Mouse (Mus musculus): Measurements from ENCODE around the gene Fgfr2. TPM values are rescaled to one million over a fixed set of nuclear protein-coding genes. Genes with fewer than 3 reads are reported as not detected.

Gene Fgfr2
- polyA plus RNA-seq, 1 experiment from 2014 or later = 18.5 TPM

- Histone ChIP-seq H3K4me2 (no peak overlapping the region), H3K9ac (no peak overlapping the region), H3K27me3 (replicated peaks) (no peaks in the 10 kb centered on the region), H3K36me3 (peaks cover 76% of the 10 kb centered on the region), H3K4me1 (peaks cover 26% of the 10 kb centered on the region), H3K27ac (no peak overlapping the region), H3K4me3 (no peak overlapping the region), H3K9me3 (replicated peaks) (no peaks in the 10 kb centered on the region)
- 69% methylated on average over 3 of the region's 3 CpGs for WGBS (ENCODE audit: insufficient replicate concordance)
- no peak for ATAC-seq
Observed at GRCm38 (mm10) chr7:132559138-132559766, 563.9 kb downstream of the Fgfr2 start.

- Histone ChIP-seq H3K36me3 (peaks cover 66% of the 10 kb centered on the region), H3K9ac (no peak overlapping the region), H3K4me2 (peak overlapping the region; percentile 27), H3K27me3 (replicated peaks) (no peaks in the 10 kb centered on the region), H3K4me1 (peaks cover 26% of the 10 kb centered on the region), H3K4me3 (no peak overlapping the region), H3K27ac (peak overlapping the region; percentile 49; the same call in 1 of the 2 replicates), H3K9me3 (replicated peaks) (no peaks in the 10 kb centered on the region)
- 43% methylated on average over 7 of the region's 7 CpGs for WGBS (ENCODE audit: insufficient replicate concordance)
- peak; percentile 89 for ATAC-seq
Observed at GRCm38 (mm10) chr7:132558141-132558736, 564.9 kb downstream of the Fgfr2 start.

DNA sequence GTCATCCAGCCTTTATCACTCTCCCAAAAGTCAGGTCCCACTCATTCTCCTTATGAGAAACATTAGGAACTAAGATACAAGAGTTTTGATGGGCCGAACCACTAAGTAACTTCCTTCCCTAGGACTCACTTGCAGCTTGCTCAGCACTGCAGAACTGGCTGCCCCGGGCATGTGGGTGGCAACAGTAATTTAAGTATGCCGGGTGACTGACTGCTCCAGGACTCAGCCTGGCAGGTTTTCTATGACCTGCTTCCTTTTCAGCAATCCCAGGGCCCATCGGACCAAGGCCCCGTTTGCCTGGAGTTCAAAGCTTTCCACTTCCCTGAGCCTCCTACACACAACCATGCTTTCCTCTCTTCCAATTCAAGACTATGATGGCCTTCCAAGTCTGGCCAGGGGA, 566.6 kb downstream of the Fgfr2 start:
- Histone ChIP-seq H3K27ac (0 out of 2 replicates have a peak overlapping the region, but pooled peaks have one; percentile 11), H3K36me3 (peaks cover 49% of the 10 kb centered on the region), H3K9ac (no peak overlapping the region), H3K4me1 (peaks cover 26% of the 10 kb centered on the region), H3K27me3 (replicated peaks) (no peaks in the 10 kb centered on the region; the same call in 1 of the 2 replicates), H3K4me3 (no peak overlapping the region), H3K4me2 (no peak overlapping the region), H3K9me3 (replicated peaks) (no peaks in the 10 kb centered on the region)
- WGBS (ENCODE audit: insufficient replicate concordance) = 71% methylated on average over 5 of the region's 5 CpGs
- ATAC-seq = no peak

DNA sequence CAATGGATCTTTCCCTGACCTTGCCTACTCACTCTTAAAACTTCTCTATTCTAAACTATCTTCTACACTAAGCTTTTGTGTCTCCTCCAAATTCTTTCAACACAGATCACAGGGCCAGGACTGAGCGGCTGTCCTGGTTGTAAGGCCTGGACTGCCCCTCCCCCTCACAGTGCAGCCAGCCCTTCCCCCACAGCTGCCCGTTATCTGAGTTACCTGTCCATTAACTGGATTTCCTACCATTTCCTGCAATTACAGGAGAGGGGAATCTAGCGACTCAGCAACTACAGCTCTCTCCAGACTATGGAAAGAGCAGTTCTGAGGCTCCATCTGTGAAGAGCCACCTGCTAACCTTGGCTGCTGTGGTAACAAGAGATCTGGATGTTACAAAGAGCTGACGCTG, 567.2 kb downstream of the Fgfr2 start:
- H3K27me3 ChIP-seq (replicated peaks) = no peaks in the 10 kb centered on the region; the same call in 1 of the 2 replicates
- H3K4me2 ChIP-seq = no peak overlapping the region
- H3K9me3 ChIP-seq (replicated peaks) = no peaks in the 10 kb centered on the region
- peaks cover 33% of the 10 kb centered on the region for H3K4me1 ChIP-seq
- H3K9ac ChIP-seq = no peak overlapping the region
- ATAC-seq = no peak
- peaks cover 42% of the 10 kb centered on the region for H3K36me3 ChIP-seq
- no peak overlapping the region for H3K4me3 ChIP-seq
- 40% methylated on average over 4 of the region's 4 CpGs for WGBS (ENCODE audit: insufficient replicate concordance)
- no peak overlapping the region for H3K27ac ChIP-seq

DNA sequence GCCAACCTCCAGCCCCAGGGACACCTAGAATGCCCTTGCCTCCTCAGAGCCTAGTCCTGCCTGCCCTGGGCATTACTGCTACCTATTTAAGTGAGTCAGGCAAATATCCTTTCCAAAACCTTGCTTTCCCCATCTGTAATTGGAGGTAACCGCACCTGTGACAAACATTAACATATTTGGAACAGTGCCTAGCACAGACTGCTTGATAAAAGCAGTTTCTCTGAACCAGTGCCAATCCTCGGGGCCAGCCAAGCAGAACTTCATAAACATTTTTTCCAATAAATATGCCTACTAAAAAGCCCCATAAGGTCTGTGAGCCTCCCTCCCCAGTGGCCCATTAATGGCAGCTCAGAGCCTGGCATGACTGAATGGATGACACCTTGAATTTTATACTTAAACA, 569.1 kb downstream of the Fgfr2 start:
- Histone ChIP-seq H3K4me1 (peaks cover 26% of the 10 kb centered on the region), H3K36me3 (peaks cover 24% of the 10 kb centered on the region), H3K9me3 (replicated peaks) (no peaks in the 10 kb centered on the region), H3K4me3 (no peak overlapping the region), H3K4me2 (no peak overlapping the region), H3K9ac (no peak overlapping the region), H3K27me3 (replicated peaks) (no peaks in the 10 kb centered on the region; the same call in 1 of the 2 replicates), H3K27ac (no peak overlapping the region)
- ATAC-seq = no peak
- WGBS (ENCODE audit: insufficient replicate concordance) = 68% methylated on average over 2 of the region's 2 CpGs

GRCm38 (mm10) chr7:132551351-132552126, 571.6 kb downstream of the Fgfr2 start:
- peak overlapping the region; percentile 90 for H3K4me2 ChIP-seq
- peaks cover 10% of the 10 kb centered on the region; the same call in 1 of the 2 replicates for H3K27me3 ChIP-seq (replicated peaks)
- WGBS (ENCODE audit: insufficient replicate concordance) = 1% methylated on average over 27 of the region's 27 CpGs
- H3K36me3 ChIP-seq = peaks cover 1% of the 10 kb centered on the region
- peaks cover 12% of the 10 kb centered on the region for H3K4me1 ChIP-seq
- H3K4me3 ChIP-seq = peak overlapping the region; percentile 62
- peak overlapping the region; percentile 66 for H3K27ac ChIP-seq
- H3K9ac ChIP-seq = peak overlapping the region; percentile 71
- peak; percentile 96 for ATAC-seq
- no peaks in the 10 kb centered on the region for H3K9me3 ChIP-seq (replicated peaks)

DNA sequence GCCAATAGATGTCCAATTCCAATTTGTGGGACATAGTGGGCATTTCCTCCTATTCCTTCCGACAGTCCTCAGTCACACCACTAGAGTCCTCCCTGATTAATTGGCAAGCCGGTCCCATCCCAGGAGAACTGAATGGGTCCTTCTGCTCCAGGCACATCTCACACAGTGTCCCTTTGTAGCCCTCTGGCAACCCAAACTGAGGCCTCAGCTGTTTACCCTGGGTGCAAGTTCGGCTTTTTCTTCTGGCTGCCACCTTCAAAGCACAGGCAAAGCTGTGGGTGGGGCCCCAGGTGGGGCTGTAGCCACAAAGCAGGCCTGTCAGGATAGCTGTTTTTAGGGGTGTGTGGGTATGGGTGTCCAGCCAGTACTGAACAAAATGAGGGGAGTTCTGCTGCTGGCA, 576.0 kb downstream of the Fgfr2 start:
- no peak for ATAC-seq
- WGBS (ENCODE audit: insufficient replicate concordance) = 63% methylated on average over 3 of the region's 3 CpGs

DNA sequence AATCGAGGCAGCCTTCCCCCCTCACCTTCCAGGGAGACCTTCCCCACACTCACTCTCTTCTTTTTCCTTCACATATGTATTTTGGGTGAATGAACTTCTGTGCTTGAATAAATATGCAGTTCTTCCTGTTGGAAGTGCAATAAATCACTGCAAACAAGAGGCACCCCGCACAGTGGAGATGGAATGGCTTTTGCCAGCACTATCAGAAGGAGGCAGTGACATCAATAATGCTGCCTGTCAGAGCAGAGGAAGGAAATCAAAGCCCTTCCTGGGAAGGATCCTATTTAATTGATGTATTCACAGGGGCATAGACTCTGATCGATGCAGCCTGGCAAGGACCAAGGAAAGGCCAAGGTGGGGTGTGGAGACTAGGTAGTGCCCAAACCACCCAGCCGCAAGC, 580.7 kb downstream of the Fgfr2 start:
- H3K36me3 ChIP-seq = no peaks in the 10 kb centered on the region
- peaks cover 19% of the 10 kb centered on the region for H3K27me3 ChIP-seq (replicated peaks)
- no peaks in the 10 kb centered on the region for H3K4me1 ChIP-seq
- H3K27ac ChIP-seq = no peak overlapping the region
- WGBS (ENCODE audit: insufficient replicate concordance) = 66% methylated on average over 4 of the region's 4 CpGs
- no peak for ATAC-seq
- H3K4me2 ChIP-seq = no peak overlapping the region
- no peaks in the 10 kb centered on the region for H3K9me3 ChIP-seq (replicated peaks)
- no peak overlapping the region for H3K9ac ChIP-seq
- H3K4me3 ChIP-seq = no peak overlapping the region

More for the DNA sequence above, 576.0 kb downstream of the Fgfr2 start:
- Histone ChIP-seq H3K9me3 (replicated peaks) (no peaks in the 10 kb centered on the region), H3K4me1 (peaks cover 7% of the 10 kb centered on the region), H3K27ac (no peak overlapping the region), H3K9ac (no peak overlapping the region), H3K36me3 (no peaks in the 10 kb centered on the region), H3K4me3 (no peak overlapping the region), H3K27me3 (replicated peaks) (peaks cover 21% of the 10 kb centered on the region; the same call in 1 of the 2 replicates), H3K4me2 (no peak overlapping the region)

- Histone ChIP-seq H3K4me3 (no peak overlapping the region), H3K9ac (no peak overlapping the region), H3K36me3 (no peaks in the 10 kb centered on the region), H3K27ac (no peak overlapping the region), H3K4me1 (no peaks in the 10 kb centered on the region), H3K27me3 (replicated peaks) (peaks cover 11% of the 10 kb centered on the region), H3K4me2 (no peak overlapping the region), H3K9me3 (replicated peaks) (no peaks in the 10 kb centered on the region)
- 32% methylated on average over 3 of the region's 3 CpGs for WGBS (ENCODE audit: insufficient replicate concordance)
- no peak for ATAC-seq
Observed at GRCm38 (mm10) chr7:132541566-132541965, 581.6 kb downstream of the Fgfr2 start.

GRCm38 (mm10) chr7:132540597-132540996, 582.6 kb downstream of the Fgfr2 start:
- H3K4me2 ChIP-seq = no peak overlapping the region

GRCm38 (mm10) chr7:132529206-132529605, 593.9 kb downstream of the Fgfr2 start:
- 52% methylated on average over 3 of the region's 3 CpGs for WGBS (ENCODE audit: insufficient replicate concordance)
- no peak for ATAC-seq

More at GRCm38 (mm10) chr7:132540597-132540996, 582.6 kb downstream of the Fgfr2 start:
- Histone ChIP-seq H3K9ac (no peak overlapping the region), H3K27me3 (replicated peaks) (peaks cover 5% of the 10 kb centered on the region), H3K36me3 (no peaks in the 10 kb centered on the region), H3K27ac (no peak overlapping the region), H3K9me3 (replicated peaks) (no peaks in the 10 kb centered on the region), H3K4me1 (no peaks in the 10 kb centered on the region), H3K4me3 (no peak overlapping the region)
- ATAC-seq = no peak
- 67% methylated on average over 4 of the region's 4 CpGs for WGBS (ENCODE audit: insufficient replicate concordance)

More at GRCm38 (mm10) chr7:132529206-132529605, 593.9 kb downstream of the Fgfr2 start:
- H3K4me2 ChIP-seq = no peak overlapping the region
- H3K4me3 ChIP-seq = no peak overlapping the region
- no peak overlapping the region for H3K9ac ChIP-seq
- peaks cover 20% of the 10 kb centered on the region; the same call in 1 of the 2 replicates for H3K27me3 ChIP-seq (replicated peaks)
- H3K36me3 ChIP-seq = no peaks in the 10 kb centered on the region
- no peak overlapping the region for H3K27ac ChIP-seq
- no peaks in the 10 kb centered on the region for H3K4me1 ChIP-seq
- no peaks in the 10 kb centered on the region for H3K9me3 ChIP-seq (replicated peaks)

Data from liver, embryonic 12.5 days (tissue).